Mouse (Mus musculus) C2C12 (cell line): ENCODE measurements around the gene Dennd4a.

Source experiments
- CTCF ChIP-seq: IDR thresholded peaks from one replicate; pipeline ENCODE4 v1.5.1; 2011; ENCODE audit not compliant: control insufficient read depth, insufficient read depth, insufficient read length
- MAX ChIP-seq: IDR thresholded peaks from one replicate; pipeline ENCODE4 v1.6.1; 2011; ENCODE audit warnings: mild to moderate bottlenecking, control low read depth
- MYOG ChIP-seq: IDR thresholded peaks from one replicate; pipeline ENCODE4 v1.6.1; 2011; ENCODE audit not compliant: control insufficient read depth, insufficient read length; ENCODE audit errors: extremely low read depth

GRCm38 (mm10) chr9:64937491-64937890 lies 126.4 kb downstream of the Dennd4a start:
- TF ChIP-seq CTCF (no peak), MAX (no peak), MYOG (no peak)
